Mouse (Mus musculus): Measurements from ENCODE around the gene Gm17026. TPM values are rescaled to one million over a fixed set of nuclear protein-coding genes. Genes with fewer than 3 reads are reported as not detected.

The Gm17026 gene
- polyA plus RNA-seq (2017; shearing (Covaris generic)), result not detected

GRCm38 (mm10) chr14:42259948-42260347, at the start of gene Gm17026:
Gene Gm17026, minus strand, starts transcription at chr14:42260048.

GRCm38 (mm10) chr14:42297258-42297657, 37.4 kb upstream of the Gm17026 start, which contains the start of gene Gm9611:
Gene Gm9611, minus strand, starts transcription at chr14:42297358.

Other genes starting within 250 kb of the Gm17026 start
- not detected for gene Gm7951, start 142.7 kb downstream of the Gm17026 start, polyA plus RNA-seq (2017; shearing (Covaris generic))
- not detected for gene Gm17027, start 97.4 kb downstream of the Gm17026 start, polyA plus RNA-seq (2017; shearing (Covaris generic))
- not detected for gene Gm3573, start 69.3 kb downstream of the Gm17026 start, polyA plus RNA-seq (2017; shearing (Covaris generic))
- gene Gm9611, start 37.3 kb upstream of the Gm17026 start, polyA plus RNA-seq (2017; shearing (Covaris generic)), result not detected
- gene Gm7995, start 50.2 kb upstream of the Gm17026 start, polyA plus RNA-seq (2017; shearing (Covaris generic)), result not detected
- not detected for gene Gm8005, start 179.6 kb upstream of the Gm17026 start, polyA plus RNA-seq (2017; shearing (Covaris generic))
- not detected for gene Gm8011, start 203.8 kb upstream of the Gm17026 start, polyA plus RNA-seq (2017; shearing (Covaris generic))
- not detected for gene Gm8020, start 242.3 kb upstream of the Gm17026 start, polyA plus RNA-seq (2017; shearing (Covaris generic))

Data from inflammation-experienced regulatory T-cells, adult 16 weeks (primary cell).